Mouse (Mus musculus): Measurements from ENCODE around the gene Rpl23.

Rpl23 gene

GRCm38 (mm10) chr11:97781832-97782563 is at the start of gene Rpl23:
Gene Rpl23, minus strand, starts transcription at chr11:97782437.
- peak; percentile 99 for DNase-seq (ENCODE audit: low spot score)

GRCm38 (mm10) chr11:97832001-97832400 is 49.8 kb upstream of the Rpl23 start:
- DNase-seq (ENCODE audit: low spot score): no peak

- DNase-seq (ENCODE audit: low spot score): no peak
These were observed 48.3 kb upstream of the Rpl23 start for GRCm38 (mm10) chr11:97830501-97830900.

- no peak for DNase-seq (ENCODE audit: low spot score)
These were observed 47.8 kb upstream of the Rpl23 start for GRCm38 (mm10) chr11:97829913-97830476.

- DNase-seq (ENCODE audit: low spot score): no peak
These were observed 47.1 kb upstream of the Rpl23 start for GRCm38 (mm10) chr11:97829365-97829764.

GRCm38 (mm10) chr11:97827654-97828053 is 45.4 kb upstream of the Rpl23 start:
- DNase-seq (ENCODE audit: low spot score): no peak

- DNase-seq (ENCODE audit: low spot score): no peak
These were observed 44.2 kb upstream of the Rpl23 start for GRCm38 (mm10) chr11:97826414-97826813.

GRCm38 (mm10) chr11:97825971-97826370 is 43.7 kb upstream of the Rpl23 start:
- DNase-seq (ENCODE audit: low spot score): no peak

- DNase-seq (ENCODE audit: low spot score): no peak
These were observed 43.1 kb upstream of the Rpl23 start for GRCm38 (mm10) chr11:97825295-97825694.

- no peak for DNase-seq (ENCODE audit: low spot score)
These were observed 42.7 kb upstream of the Rpl23 start for GRCm38 (mm10) chr11:97824895-97825294.

- DNase-seq (ENCODE audit: low spot score): no peak
These were observed 41.9 kb upstream of the Rpl23 start for GRCm38 (mm10) chr11:97824168-97824567.

- DNase-seq (ENCODE audit: low spot score): no peak
These were observed 40.8 kb upstream of the Rpl23 start for GRCm38 (mm10) chr11:97822840-97823603.

- no peak for DNase-seq (ENCODE audit: low spot score)
These were observed 39.3 kb upstream of the Rpl23 start for GRCm38 (mm10) chr11:97821401-97822064.

- DNase-seq (ENCODE audit: low spot score): no peak
These were observed 38.6 kb upstream of the Rpl23 start for GRCm38 (mm10) chr11:97820840-97821239.

- no peak for DNase-seq (ENCODE audit: low spot score)
These were observed 37.7 kb upstream of the Rpl23 start for GRCm38 (mm10) chr11:97819923-97820322.

GRCm38 (mm10) chr11:97819102-97819501 is 36.9 kb upstream of the Rpl23 start:
- no peak for DNase-seq (ENCODE audit: low spot score)

GRCm38 (mm10) chr11:97818571-97818970 is 36.3 kb upstream of the Rpl23 start:
- DNase-seq (ENCODE audit: low spot score): no peak

- no peak for DNase-seq (ENCODE audit: low spot score)
These were observed 35.8 kb upstream of the Rpl23 start for GRCm38 (mm10) chr11:97818003-97818402.

- no peak for DNase-seq (ENCODE audit: low spot score)
These were observed 35.1 kb upstream of the Rpl23 start for GRCm38 (mm10) chr11:97817379-97817778.

- no peak for DNase-seq (ENCODE audit: low spot score)
These were observed 34.7 kb upstream of the Rpl23 start for GRCm38 (mm10) chr11:97816916-97817315.

- DNase-seq (ENCODE audit: low spot score): no peak
These were observed 33.9 kb upstream of the Rpl23 start for GRCm38 (mm10) chr11:97816176-97816575.

- DNase-seq (ENCODE audit: low spot score): no peak
These were observed 33.5 kb upstream of the Rpl23 start for GRCm38 (mm10) chr11:97815736-97816135.

Measured in layer of hippocampus, adult 11-12 months (tissue).